Mouse (Mus musculus) small intestine, adult 2 months (tissue): Measurements from ENCODE around the gene Ss18l1. TPM values are rescaled to one million over a fixed set of nuclear protein-coding genes. Genes with fewer than 3 reads are reported as not detected.

Experiments
- H3K27ac ChIP-seq: fragments of 200-500 bp; 2 replicates; pipeline ENCODE4 v1.5.1; 2012; ENCODE audit warnings: low read depth, low read length, control low read depth, inconsistent platforms; ENCODE audit not compliant: insufficient read depth
- H3K27me3 ChIP-seq: fragments of 200-500 bp; 2 replicates; pipeline ENCODE4 v1.6.1; 2012; ENCODE audit warnings: mild to moderate bottlenecking, moderate library complexity, low read length, inconsistent platforms; ENCODE audit not compliant: control insufficient read depth, insufficient read depth
- H3K36me3 ChIP-seq: fragments of 200-500 bp; 2 replicates; pipeline ENCODE4 v1.6.1; 2012; ENCODE audit warnings: mild to moderate bottlenecking, low read length, control low read depth, inconsistent platforms; ENCODE audit not compliant: control insufficient read depth, insufficient read depth
- H3K4me1 ChIP-seq: fragments of 200-500 bp; 2 replicates; pipeline ENCODE4 v1.6.1; 2012; ENCODE audit warnings: low read length, inconsistent platforms, mixed read lengths; ENCODE audit not compliant: control insufficient read depth, insufficient read depth, insufficient read length
- H3K4me3 ChIP-seq: fragments of 200-500 bp; 2 replicates; pipeline ENCODE4 v1.5.1; 2012; ENCODE audit warnings: low read depth, mild to moderate bottlenecking, control low read depth, inconsistent platforms, low read length, moderate library complexity
- CTCF ChIP-seq: fragments of 200-500 bp; IDR thresholded peaks from 2 replicates; pipeline ENCODE4 v1.5.1; 2012; ENCODE audit warnings: low read depth, mild to moderate bottlenecking, control low read depth, inconsistent platforms, low read length, moderate library complexity, mixed read lengths; ENCODE audit not compliant: insufficient replicate concordance, insufficient read length; ENCODE audit errors: extremely low read depth
- POLR2A ChIP-seq: fragments of 200-500 bp; IDR thresholded peaks from 2 replicates; pipeline ENCODE4 v1.6.1; 2012; ENCODE audit warnings: low read depth, mild to moderate bottlenecking, control low read depth, inconsistent platforms, low read length, moderate library complexity
- WGBS: fragments of 180-500 bp; shearing (Covaris S2); methylation state at CpG from one replicate; pipeline ENCODE4 v1.1.7; 2018; 5-methylcytosine and 5-hydroxymethylcytosine counted together
- polyA plus RNA-seq: library from polyadenylated mRNA; depleted of rRNA; stranded (reverse); fragments of >200 nt; gene quantifications from 2 replicates; pipeline ENCODE4 v1.2.3, GENCODE M21; 2012

Ss18l1 gene
- polyA plus RNA-seq, 1 experiment: 7.7 TPM

- no peak overlapping the region for H3K27ac ChIP-seq
- H3K36me3 ChIP-seq: peaks cover 52% of the 10 kb centered on the region
- 73% methylated on average over 5 of the region's 5 CpGs for WGBS
- H3K27me3 ChIP-seq: no peaks in the 10 kb centered on the region
- TF ChIP-seq POLR2A (no peak), CTCF (no peak)
- no peak overlapping the region for H3K4me3 ChIP-seq
- H3K4me1 ChIP-seq: peaks cover 9% of the 10 kb centered on the region; the same call in 1 of the 2 replicates
Measured at GRCm38 (mm10) chr2:180034753-180035152, 7.6 kb upstream of the Ss18l1 start.

- TF ChIP-seq CTCF: no peak
- TF ChIP-seq POLR2A: no peak
- H3K4me3 ChIP-seq: no peak overlapping the region
- peaks cover 32% of the 10 kb centered on the region for H3K36me3 ChIP-seq
- H3K27me3 ChIP-seq: no peaks in the 10 kb centered on the region
- whole genome bisulfite sequencing: 38% methylated on average over 6 of the region's 6 CpGs
- H3K27ac ChIP-seq: no peak overlapping the region
- peaks cover 8% of the 10 kb centered on the region for H3K4me1 ChIP-seq
Measured at GRCm38 (mm10) chr2:180040406-180040805, 1.9 kb upstream of the Ss18l1 start.

DNA sequence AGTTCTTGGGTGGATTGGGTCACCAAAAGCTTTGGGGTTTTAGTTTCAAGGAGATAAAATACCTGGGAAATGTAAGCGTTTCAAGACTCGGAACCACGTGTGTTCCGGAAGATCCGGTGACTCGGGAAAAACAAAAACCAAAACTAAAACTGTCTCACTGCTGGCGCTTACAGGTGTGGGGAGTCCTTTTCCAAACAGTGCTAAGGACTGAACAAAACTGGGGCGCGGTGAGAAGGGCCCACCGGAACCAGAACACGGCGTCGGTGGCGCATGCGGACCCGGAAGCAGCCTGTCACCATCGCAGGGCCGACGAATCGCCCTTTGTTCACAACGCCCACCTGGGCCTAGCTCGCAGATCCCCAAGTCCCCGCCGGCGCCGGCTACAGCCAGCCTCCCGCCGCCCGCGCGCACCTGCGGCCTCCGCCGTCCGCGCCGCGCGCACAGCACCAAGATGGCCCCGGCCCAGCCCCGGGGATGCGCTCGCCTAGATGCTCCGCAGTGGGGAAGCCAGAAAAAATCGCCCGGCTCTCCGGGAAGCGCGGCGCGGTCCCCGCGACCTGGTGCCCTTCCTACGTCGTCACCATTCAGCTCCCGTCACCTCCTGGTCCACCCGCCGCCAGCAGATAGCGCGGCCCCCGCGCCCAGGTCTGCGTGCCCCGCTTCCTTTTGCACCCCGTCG lies 593 bp upstream of the Ss18l1 start:
- no peak for TF ChIP-seq CTCF
- H3K36me3 ChIP-seq: peaks cover 21% of the 10 kb centered on the region
- peaks cover 8% of the 10 kb centered on the region for H3K4me1 ChIP-seq
- peak overlapping the region; percentile 70 for H3K27ac ChIP-seq
- H3K4me3 ChIP-seq: peak overlapping the region; percentile 77
- under 1% methylated on average over 66 of the region's 66 CpGs for WGBS
- no peaks in the 10 kb centered on the region for H3K27me3 ChIP-seq

DNA sequence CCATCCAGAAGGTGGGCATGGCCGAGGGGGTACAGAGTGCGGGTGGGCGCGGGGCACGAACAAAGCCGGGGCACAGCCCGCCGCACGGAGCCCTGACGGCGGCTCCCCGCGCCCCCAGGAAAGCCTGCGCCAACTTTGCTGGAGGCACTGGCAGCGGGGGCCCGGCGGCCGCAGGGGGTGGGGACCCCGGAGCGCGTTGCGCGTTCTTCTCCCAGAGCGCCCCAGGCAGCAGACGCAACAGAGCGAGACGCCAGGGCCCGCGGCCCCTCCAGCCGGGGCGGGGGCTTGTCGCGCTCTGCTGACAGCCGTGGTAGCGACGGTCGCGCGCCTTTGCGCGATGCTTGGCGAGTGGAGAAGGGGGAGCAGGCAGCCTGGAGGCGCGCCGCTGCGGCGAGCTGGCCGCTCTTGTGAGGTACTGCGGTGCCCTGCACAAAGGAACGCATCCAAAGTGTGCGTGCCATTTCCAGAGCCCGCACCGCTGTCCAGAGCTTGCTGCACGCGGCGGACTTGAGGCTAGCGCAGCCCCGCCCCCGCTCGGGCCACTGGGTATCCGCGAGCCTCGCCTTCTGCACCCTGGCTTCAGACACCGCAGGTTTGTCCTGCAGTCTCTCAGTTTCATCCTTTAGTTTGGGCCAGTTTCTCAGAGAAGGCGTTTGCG lies 678 bp downstream of the Ss18l1 start:
- Histone ChIP-seq H3K4me1 (peaks cover 8% of the 10 kb centered on the region), H3K36me3 (peaks cover 10% of the 10 kb centered on the region), H3K27me3 (no peaks in the 10 kb centered on the region), H3K4me3 (peak overlapping the region; percentile 77), H3K27ac (peak overlapping the region; percentile 66; the same call in 1 of the 2 replicates)
- WGBS: under 1% methylated on average over 66 of the region's 66 CpGs
- TF ChIP-seq CTCF (no peak), POLR2A (no peak)

DNA sequence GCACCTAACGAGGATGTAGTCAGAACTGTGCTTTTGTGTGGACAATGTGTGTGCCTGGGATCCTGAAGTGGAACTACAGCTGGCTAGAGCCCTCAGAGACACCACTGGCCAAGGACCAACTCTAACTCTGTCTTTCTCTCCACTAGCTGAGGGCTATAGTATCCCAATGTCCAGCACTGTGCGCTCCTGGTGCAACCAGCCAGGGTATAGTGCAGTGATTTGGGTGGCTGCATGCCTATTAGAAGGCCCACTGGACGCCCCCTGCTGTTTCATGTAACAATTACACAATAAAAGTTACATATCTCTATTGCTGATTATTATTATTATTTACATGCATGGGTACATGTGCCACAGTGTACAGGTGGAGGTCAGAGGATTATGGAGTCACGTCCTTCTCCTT lies 3.0 kb downstream of the Ss18l1 start:
- Histone ChIP-seq H3K27me3 (no peaks in the 10 kb centered on the region), H3K36me3 (no peaks in the 10 kb centered on the region), H3K4me1 (peaks cover 8% of the 10 kb centered on the region), H3K4me3 (no peak overlapping the region), H3K27ac (no peak overlapping the region)
- TF ChIP-seq POLR2A: no peak
- peak; percentile 62; the same call in 1 of the 2 replicates for TF ChIP-seq CTCF
- 42% methylated on average over 4 of the region's 4 CpGs for WGBS

DNA sequence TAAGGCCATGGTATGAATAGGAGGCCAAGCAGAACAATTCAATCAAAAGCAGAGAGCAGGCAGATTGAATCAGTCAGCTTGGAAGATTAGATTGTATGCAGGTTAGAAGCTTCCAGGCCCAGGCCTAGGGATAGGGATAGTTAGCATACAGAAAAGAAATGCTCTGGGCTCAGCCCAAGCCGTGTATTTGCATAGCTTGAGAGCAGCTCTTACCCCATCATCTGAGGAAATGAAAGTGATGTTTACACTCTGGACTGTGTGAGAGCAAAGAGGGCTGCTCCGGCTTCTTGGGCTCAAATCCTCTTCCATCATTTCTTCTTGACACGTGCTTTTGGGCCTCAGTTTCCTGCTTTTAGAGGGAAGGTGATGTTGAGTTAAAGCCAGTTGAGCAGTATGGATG lies 5.3 kb downstream of the Ss18l1 start:
- Histone ChIP-seq H3K4me1 (no peaks in the 10 kb centered on the region; the same call in 1 of the 2 replicates), H3K27me3 (no peaks in the 10 kb centered on the region), H3K4me3 (no peak overlapping the region), H3K36me3 (no peaks in the 10 kb centered on the region), H3K27ac (no peak overlapping the region)
- no peak for TF ChIP-seq POLR2A
- no peak for TF ChIP-seq CTCF
- 84% methylated on average over 3 of the region's 3 CpGs for WGBS

- H3K4me1 ChIP-seq: no peaks in the 10 kb centered on the region; the same call in 1 of the 2 replicates
- H3K36me3 ChIP-seq: no peaks in the 10 kb centered on the region
- TF ChIP-seq CTCF: no peak
- TF ChIP-seq POLR2A: no peak
- H3K27ac ChIP-seq: no peak overlapping the region
- no peak overlapping the region for H3K4me3 ChIP-seq
- no peaks in the 10 kb centered on the region for H3K27me3 ChIP-seq
- WGBS: 94% methylated on average over 18 of the region's 18 CpGs
Measured at GRCm38 (mm10) chr2:180047980-180048635, 5.8 kb downstream of the Ss18l1 start.
